Mouse (Mus musculus) right cerebral cortex, postnatal 4 days (tissue): ENCODE results near the gene Col1a1.
A peak's percentile ranks its signal among the peaks of the same experiment; 100 is the strongest.

ENCODE experiments used
- DNase-seq: peaks from one replicate; pipeline ENCODE4 v3.0.0-alpha.2; 2022

Col1a1 gene

GRCm38 (mm10) chr11:94978947-94979346, 42.9 kb downstream of the Col1a1 start:
- peak; percentile 98 for DNase-seq

DNA sequence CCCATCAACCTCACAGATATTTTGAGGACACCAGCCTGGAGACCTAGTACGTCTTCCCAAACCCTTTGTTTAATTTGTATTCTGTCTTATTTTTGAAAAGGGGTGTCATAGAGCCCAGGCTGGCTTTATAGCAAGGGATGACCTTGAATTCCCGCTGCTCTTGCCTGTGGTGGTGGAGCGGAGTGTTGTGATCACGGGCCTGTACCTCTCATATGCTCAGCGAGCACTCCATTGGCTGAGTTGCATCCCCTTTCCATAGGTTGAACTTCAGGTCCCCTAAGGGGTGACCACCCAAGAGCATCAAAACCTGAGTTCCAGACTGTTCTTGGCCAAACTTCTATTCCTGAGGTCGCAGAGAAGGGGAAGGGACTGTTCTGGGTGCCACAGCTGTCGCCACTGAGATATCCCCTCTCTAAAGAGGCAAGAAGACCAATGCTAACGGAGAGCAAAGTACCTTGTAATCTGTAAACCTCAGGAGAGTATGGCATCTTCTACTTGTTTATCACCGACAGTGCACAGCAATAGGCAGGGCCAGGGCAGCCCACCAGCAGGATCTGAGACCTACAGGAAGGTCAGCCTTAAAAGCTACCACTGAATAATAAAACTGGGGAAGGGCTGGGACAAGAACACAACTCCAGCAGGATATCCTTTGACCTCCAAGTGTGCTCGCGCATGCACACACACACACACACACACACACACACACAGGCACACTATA, 43.6 kb downstream of the Col1a1 start:
- DNase-seq, result no peak

GRCm38 (mm10) chr11:94985140-94985539, 49.1 kb downstream of the Col1a1 start:
- DNase-seq, result no peak

- DNase-seq, result no peak
These were observed 49.8 kb downstream of the Col1a1 start for GRCm38 (mm10) chr11:94985822-94986221.

DNA sequence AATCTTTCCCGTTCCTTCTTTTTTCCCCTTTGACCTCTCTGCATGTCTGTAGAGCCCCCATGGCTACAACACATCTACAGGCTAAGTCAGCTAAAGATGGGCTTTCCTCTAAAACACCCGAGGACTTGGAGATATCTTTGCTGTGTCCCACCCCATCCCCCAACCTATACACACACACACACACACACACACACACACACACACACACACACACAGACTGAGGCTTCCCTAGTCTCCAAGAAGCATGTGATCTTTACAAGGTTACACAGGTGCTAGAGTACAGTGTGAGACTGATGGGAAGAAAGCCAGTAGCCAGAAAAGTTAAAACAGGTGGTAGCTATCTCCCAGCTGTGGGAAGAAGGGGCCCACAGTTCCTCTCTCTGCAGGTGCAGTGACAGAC, 50.4 kb downstream of the Col1a1 start:
- no peak for DNase-seq

GRCm38 (mm10) chr11:94987341-94987740, 51.3 kb downstream of the Col1a1 start:
- DNase-seq, result no peak

DNA sequence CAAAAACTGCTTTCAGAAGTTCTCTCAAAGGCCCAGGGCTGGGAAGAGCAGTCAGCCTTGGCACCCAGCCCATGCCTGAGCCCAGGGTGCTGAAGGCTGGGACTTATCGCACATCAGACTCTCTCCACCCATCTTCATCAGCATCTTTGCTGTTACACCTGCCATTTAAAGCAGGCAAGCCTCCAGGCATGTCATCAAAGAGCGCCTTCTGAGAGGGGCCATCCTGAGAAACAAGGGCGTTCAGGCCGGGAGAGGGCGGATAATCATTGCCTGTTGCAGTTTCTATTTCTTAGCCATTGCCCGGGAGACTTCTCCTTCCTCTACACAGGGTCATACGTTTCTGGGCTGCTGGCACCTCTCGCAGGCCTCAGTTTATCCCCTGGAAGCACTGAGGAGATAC, 51.8 kb downstream of the Col1a1 start:
- no peak for DNase-seq

GRCm38 (mm10) chr11:94988780-94989561, 52.9 kb downstream of the Col1a1 start:
- no peak for DNase-seq

DNA sequence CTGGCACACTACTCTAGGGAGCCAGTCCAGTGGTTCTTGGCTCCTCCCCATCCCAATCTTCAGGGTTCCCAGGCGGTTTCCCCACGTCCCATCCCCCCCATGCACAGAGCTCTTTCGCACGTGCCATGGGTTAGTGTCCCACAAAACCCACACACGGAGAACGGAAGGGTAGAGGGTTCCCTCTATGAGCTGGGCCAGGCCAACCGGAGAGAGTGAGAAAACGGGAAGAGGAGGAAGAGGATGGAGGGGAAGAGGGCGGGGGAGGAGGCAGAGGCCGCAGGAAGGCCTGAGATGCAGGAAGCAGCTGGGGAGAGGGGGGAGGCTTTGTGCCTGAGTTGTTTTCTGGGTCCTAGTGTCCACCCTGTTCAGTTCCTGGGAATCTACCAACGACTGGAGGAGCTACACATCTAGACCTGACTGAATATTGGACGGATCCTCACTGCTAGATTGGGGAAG, 53.6 kb downstream of the Col1a1 start:
- peak; percentile 70 for DNase-seq

DNA sequence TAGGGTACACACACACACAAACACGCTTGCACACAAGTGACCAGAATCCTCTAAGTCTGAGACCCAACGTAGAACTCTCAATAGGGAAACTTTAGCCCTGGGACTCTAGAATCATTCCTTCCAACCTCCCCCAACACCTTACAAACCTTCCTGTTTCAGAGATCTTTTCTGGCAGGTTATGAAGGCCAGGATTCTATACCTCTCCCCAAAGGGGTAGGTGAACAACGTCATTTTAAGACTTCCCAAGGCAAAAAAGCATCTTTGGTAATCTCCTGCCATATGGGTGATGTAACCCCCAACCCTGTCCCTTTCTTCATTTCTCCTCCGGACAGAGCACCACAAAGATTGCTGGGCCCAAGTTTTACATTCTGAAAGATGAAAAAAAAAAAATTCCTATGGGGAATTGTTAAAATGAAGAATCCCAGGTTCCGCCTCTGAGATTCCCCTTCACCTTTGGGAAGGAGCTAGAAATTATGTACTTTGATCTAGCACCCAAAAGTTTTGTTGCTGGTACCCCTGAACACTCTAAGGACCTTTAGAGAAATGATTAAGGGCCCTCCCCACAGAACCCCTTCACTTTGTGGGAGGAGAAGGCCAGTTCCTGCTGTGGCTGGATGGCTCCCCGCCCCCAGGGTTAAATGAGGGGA, 54.2 kb downstream of the Col1a1 start:
- DNase-seq, result no peak

- peak; percentile 91 for DNase-seq
These were observed 54.9 kb downstream of the Col1a1 start, which contains the start of gene Ppp1r9b for GRCm38 (mm10) chr11:94990749-94991577. TSS of gene Ppp1r9b (plus strand) at chr11:94991035.

DNA sequence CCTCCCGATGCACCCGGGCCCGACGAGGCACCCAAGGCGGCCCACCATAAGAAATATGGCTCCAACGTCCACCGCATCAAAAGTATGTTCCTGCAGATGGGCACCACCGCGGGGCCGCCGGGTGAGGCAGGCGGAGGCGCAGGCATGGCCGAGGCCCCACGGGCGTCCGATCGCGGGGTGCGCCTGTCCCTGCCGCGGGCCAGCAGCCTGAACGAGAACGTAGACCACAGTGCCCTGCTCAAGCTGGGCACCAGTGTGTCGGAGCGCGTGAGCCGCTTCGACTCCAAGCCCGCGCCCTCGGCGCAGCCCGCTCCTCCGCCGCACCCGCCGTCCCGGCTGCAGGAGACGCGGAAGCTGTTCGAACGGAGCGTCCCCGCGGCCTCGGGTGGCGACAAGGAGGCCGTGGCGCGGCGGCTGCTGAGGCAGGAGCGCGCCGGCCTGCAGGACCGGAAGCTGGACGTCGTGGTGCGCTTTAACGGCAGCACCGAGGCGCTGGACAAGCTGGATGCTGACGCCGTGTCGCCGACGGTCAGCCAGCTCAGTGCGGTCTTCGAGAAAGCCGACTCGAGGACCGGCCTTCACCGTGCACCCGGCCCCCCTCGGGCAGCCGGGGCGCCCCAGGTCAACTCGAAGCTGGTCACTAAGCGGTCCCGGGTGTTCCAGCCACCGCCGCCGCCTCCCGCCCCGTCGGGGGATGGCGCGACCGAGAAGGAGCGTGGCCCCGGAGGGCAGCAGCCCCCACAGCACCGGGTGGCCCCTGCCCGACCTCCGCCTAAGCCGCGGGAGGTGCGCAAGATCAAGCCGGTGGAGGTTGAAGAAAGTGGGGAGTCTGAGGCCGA, 55.8 kb downstream of the Col1a1 start:
- DNase-seq, result no peak

GRCm38 (mm10) chr11:94992480-94992753, 56.4 kb downstream of the Col1a1 start:
- DNase-seq, result no peak

- no peak for DNase-seq
These were observed 57.0 kb downstream of the Col1a1 start for GRCm38 (mm10) chr11:94992754-94993606.

DNA sequence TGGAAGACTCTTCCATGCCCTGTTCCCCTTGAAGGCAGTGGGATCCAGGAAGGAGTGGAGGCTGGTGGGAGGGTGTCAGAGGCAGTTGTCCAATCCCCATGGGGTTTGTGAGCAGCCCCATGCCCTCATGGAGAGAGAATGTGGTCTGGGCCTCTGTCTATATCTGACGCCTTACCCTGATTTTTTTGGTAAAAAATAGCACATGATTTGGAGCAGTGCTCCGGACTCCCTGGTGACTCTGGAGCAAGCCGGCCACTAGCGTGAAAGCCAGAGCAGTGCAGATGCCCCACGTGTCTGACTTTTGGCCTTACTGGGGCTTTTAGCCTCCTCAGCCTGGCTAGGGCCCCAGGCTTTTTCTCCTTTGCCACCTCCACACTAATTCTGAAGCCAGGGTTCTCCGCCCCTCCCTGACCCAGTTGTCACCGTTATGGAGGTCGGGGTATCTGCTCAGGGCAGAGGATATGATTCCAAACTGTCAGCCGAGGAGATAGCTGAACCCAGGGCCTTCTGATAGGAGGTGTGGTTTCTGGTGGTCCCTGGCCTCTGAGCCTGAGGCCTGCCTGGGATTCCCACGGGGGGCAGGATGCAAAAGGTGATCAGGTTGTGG, 58.3 kb downstream of the Col1a1 start:
- DNase-seq, result no peak

DNA sequence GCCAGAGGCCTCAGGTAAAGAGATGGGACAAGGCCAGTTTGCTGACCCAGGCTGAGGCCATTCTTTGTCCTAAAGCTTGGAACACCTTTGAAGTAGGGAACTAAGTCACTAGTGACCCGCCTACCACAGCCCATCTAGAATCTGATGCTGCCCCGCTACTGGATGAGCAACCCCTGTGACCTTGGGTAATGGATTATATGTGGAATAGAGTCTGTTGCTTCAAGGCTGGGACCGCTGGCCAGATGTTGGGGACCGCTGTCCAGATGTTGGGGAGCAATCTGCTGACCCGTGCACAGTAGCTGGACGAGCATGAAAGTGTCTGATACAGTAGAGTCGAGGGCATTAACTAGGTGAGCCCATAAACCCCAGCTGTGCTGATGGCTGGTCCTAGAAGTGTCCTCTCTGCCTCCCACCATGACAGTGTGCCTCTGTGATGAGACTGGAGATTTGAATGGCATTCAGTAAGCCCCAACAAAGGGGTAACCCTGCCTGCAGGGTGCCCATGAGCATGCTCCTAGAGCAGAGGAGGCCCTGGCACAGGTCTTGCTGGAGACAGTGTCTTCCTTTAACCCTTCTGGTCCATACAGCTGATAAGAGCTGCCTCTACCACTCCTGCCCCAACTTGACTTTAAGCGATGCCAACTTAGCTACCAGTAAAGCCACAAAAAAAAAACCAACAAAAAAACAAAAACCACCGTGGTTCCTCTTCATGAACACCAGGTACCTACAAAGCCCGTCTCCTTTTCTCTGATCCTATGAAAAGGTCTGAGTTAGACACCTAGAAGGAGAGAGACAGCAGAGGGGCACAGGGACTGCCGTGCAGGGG, 59.1 kb downstream of the Col1a1 start:
- DNase-seq, result no peak

DNA sequence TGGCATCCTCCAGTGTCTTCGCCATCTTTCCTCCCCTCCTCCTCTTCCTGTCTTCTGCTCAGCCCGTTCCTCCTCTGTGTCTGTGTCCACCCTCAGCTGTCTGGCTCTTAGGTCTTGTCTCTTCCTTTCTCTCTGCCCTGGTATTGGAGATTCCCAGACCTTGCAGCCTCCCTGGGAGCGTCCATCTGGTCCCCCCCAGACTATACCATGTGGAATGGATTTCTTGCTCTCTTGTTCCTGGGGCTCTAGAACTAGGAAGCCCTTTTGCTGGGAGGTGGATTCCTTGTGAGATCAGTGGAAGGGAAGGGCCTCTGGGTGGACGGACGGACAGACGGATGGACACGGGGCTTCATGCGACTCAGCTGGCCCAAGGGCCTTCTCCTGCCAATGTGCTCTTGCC, 60.1 kb downstream of the Col1a1 start:
- no peak for DNase-seq

DNA sequence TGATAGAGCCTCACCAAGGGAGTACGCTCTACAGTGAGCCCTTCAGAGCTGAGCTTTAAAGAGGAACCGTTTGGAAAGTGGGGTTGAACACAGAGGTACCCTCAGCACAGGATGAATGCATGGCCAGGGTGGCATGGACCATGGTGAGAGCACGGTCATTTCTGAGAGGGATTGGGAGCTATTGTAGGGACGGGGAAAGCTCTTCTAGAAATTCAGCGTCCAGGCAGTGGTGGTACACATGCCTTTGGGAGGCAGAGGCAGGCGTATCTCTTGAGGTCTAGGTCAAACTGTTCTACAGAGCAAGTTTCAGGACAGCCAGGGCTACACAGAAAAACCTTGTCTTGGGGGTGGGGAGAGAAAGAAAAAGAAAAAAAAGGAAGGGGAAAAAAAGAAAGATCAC, 61.0 kb downstream of the Col1a1 start:
- no peak for DNase-seq

GRCm38 (mm10) chr11:94997596-94997995, 61.6 kb downstream of the Col1a1 start:
- no peak for DNase-seq

DNA sequence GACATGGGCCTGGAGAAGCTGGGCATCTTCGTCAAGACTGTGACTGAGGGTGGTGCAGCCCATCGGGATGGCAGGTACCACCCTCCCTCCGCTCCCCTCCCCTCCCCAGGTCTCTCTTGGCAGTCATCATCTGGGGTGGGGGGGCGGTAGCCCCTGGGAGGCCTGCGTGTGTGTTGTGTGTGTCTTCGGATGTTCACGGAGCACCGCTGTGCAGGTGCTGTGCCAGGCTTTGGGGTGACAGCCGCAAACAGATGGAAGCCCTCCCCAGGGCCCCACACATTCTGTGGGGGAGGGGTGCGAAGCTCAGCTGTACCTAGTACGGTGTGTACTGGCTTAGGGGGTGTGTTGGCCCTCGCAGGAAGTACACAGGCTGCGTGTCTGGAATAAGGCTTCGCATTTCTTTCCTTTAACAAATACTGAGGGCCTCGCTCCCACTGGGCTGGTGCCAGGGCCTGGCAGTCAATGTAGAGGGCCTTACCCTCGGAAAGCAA, 62.1 kb downstream of the Col1a1 start:
- DNase-seq, result peak; percentile 55
